Mouse (Mus musculus) liver, embryonic 16.5 days (tissue): ENCODE data around the gene Acyp1. TPM values are rescaled to one million over a fixed set of nuclear protein-coding genes. Genes with fewer than 3 reads are reported as not detected.
A peak's percentile ranks its signal among the peaks of the same experiment; 100 is the strongest.
"Not testable (repeated sequence)": the region's sequence is repeated elsewhere in the genome, so short reads cannot be mapped to it uniquely, and the experiment has no call there.

Experiments used
- ATAC-seq: fragments of 200-750 bp; cut with Nextera tagmentation; 2 replicates; pipeline ENCODE4 v1.8.0; 2017; ENCODE audit warnings: low read depth, mild to moderate bottlenecking, moderate number of reproducible peaks, moderate library complexity
- H3K27ac ChIP-seq: fragments of 300-500 bp; sonication (generic); 2 replicates; pipeline ENCODE4 v1.5.1; 2014; ENCODE audit warnings: mild to moderate bottlenecking, low read length
- H3K27me3 ChIP-seq: fragments of 300-500 bp; sonication (generic); 2 replicates; pipeline ENCODE4 v1.6.1; 2014; ENCODE audit warnings: low read depth, low read length, mixed read lengths; ENCODE audit not compliant: control insufficient read depth, insufficient read depth
- H3K36me3 ChIP-seq: fragments of 300-500 bp; sonication (generic); 2 replicates; pipeline ENCODE4 v1.6.1; 2014; ENCODE audit warnings: mild to moderate bottlenecking; ENCODE audit not compliant: control insufficient read depth, insufficient read depth
- H3K4me1 ChIP-seq: fragments of 300-500 bp; sonication (generic); 2 replicates; pipeline ENCODE4 v1.6.1; 2014; ENCODE audit warnings: low read depth, low read length, mixed read lengths; ENCODE audit not compliant: control insufficient read depth
- H3K4me2 ChIP-seq: fragments of 300-500 bp; sonication (generic); 2 replicates; pipeline ENCODE4 v1.6.1; 2014; ENCODE audit warnings: low read depth, low read length, mixed read lengths
- H3K4me3 ChIP-seq: fragments of 300-500 bp; sonication (generic); 2 replicates; pipeline ENCODE4 v1.5.1; 2014; ENCODE audit warnings: low read depth, mild to moderate bottlenecking, low read length
- H3K9ac ChIP-seq: fragments of 300-500 bp; sonication (generic); 2 replicates; pipeline ENCODE4 v1.6.1; 2014; ENCODE audit warnings: low read depth, low read length
- H3K9me3 ChIP-seq: fragments of 300-500 bp; sonication (generic); replicated peaks from 2 replicates; pipeline ENCODE4 v1.6.1; 2016; ENCODE audit warnings: low read length; ENCODE audit not compliant: control insufficient read depth
- WGBS: fragments of 180-500 bp; shearing (Covaris S2); extraction: QIAGEN DNeasy Blood & Tissue Kit; methylation state at CpG from one replicate; pipeline ENCODE4 v1.1.7; 2014; ENCODE audit not compliant: insufficient replicate concordance; 5-methylcytosine and 5-hydroxymethylcytosine counted together
- polyA plus RNA-seq: library from polyadenylated mRNA; unstranded; fragments of >200 nt; fragmentation: Nextera tagmentation; extraction: Ambion mirVana; gene quantifications from 2 replicates; pipeline ENCODE4 v1.2.1, GENCODE M21; 2015

Acyp1 gene
- polyA plus RNA-seq, 1 experiment from 2014 or later, result 43.3 TPM

- Histone ChIP-seq H3K4me2 (peak within 1 kb of the TSS; percentile 77), H3K27ac (no peak within 1 kb of the TSS), H3K9ac (peak within 1 kb of the TSS; percentile 54), H3K36me3 (no peaks in the 10 kb centered on the region), H3K27me3 (peaks cover 7% of the 10 kb centered on the region), H3K4me1 (peaks cover 7% of the 10 kb centered on the region), H3K9me3 (no peaks in the 10 kb centered on the region), H3K4me3 (peak within 1 kb of the TSS; percentile 61)
- 6% methylated on average over 30 of the region's 31 CpGs for WGBS
- peak; percentile 85 for ATAC-seq
Observed at GRCm38 (mm10) chr12:85288486-85289156, 383 bp upstream of the Acyp1 start, which contains the start of gene Zc2hc1c. Gene Zc2hc1c, plus strand, starts transcription at chr12:85288591.

- H3K4me2 ChIP-seq, result no peak overlapping the region
- no peak overlapping the region for H3K4me3 ChIP-seq
- peaks cover 7% of the 10 kb centered on the region for H3K27me3 ChIP-seq
- WGBS, result 23% methylated on average over 4 of the region's 5 CpGs
- no peak overlapping the region for H3K9ac ChIP-seq
- peaks cover 7% of the 10 kb centered on the region for H3K4me1 ChIP-seq
- H3K27ac ChIP-seq, result no peak overlapping the region
- no peaks in the 10 kb centered on the region for H3K36me3 ChIP-seq
- no peak for ATAC-seq
- no peaks in the 10 kb centered on the region for H3K9me3 ChIP-seq
Observed at GRCm38 (mm10) chr12:85286941-85287340, 1.3 kb downstream of the Acyp1 start.

DNA sequence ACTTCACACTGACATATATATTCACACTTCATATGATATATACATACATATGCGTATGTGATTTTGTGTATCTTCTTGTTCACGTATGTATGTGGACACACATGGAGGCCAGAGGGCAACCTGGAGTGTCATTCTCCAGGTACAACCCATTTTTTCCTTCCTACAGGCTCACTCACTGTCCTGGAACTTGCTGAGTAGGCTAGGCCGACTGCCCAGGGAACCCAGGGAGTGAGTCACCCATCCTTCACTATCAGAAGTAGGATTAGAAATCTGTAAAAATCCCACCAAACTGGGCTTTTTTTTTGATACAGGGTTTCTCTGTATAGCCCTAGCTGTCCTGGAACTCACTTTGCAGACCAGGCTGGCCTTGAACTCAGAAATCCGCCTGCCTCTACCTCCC, 3.2 kb downstream of the Acyp1 start:
- no peak overlapping the region for H3K27ac ChIP-seq
- H3K9me3 ChIP-seq, result no peaks in the 10 kb centered on the region
- H3K4me2 ChIP-seq, result no peak overlapping the region
- ATAC-seq, result no peak
- no peaks in the 10 kb centered on the region for H3K36me3 ChIP-seq
- no peak overlapping the region for H3K9ac ChIP-seq
- no peak overlapping the region for H3K4me3 ChIP-seq
- H3K27me3 ChIP-seq, result peaks cover 7% of the 10 kb centered on the region
- peaks cover 14% of the 10 kb centered on the region for H3K4me1 ChIP-seq
- 75% methylated on average over 4 of the region's 4 CpGs for WGBS

DNA sequence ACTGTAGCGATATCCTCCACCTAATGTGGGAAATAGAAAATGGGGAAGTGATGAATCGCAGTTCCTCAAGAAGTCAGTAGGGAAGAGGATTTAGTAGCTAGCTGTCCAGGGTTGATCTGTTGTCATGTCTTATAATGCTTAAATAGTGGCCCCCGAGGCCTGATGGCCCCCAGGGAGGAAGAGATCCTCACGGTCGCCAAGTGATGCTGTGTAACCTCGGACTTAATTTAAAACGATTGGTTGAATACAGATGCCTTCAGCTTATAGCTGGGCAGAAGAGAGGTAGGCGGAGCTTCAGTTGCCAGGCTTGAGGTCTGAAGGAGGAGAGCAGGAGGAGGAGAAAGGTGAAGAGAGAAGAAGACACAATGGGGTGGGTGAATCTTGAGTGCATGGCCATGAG, 3.9 kb downstream of the Acyp1 start:
- 35% methylated on average over 8 of the region's 8 CpGs for whole genome bisulfite sequencing
- no peak for ATAC-seq
- Histone ChIP-seq H3K27me3 (peaks cover 7% of the 10 kb centered on the region), H3K27ac (no peak overlapping the region), H3K9me3 (no peaks in the 10 kb centered on the region), H3K4me3 (no peak overlapping the region), H3K9ac (no peak overlapping the region), H3K4me2 (no peak overlapping the region), H3K36me3 (no peaks in the 10 kb centered on the region), H3K4me1 (peaks cover 16% of the 10 kb centered on the region)

DNA sequence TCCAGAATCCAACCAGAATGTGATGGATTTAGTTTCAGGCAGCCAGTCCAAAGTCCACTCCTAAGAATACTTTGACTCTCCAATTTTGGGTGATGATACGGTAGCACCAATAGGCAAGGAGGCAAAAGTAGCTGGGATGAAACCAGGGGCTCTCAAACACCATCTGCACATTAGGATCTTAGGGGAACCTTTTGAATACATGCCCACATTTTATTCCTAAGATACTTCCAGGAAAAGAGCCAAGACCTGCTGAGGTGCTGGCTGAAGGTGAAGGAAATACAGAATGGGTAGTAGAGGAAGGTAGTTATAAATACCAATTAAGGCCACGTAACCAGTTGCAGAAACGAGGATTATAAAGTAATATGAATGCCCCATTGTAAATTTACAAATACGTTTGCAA, 6.5 kb downstream of the Acyp1 start:
- not testable (repeated sequence) for ATAC-seq, H3K4me2 ChIP-seq

GRCm38 (mm10) chr12:85280845-85281651, 7.2 kb downstream of the Acyp1 start:
- peak overlapping the region; percentile 93 for H3K9ac ChIP-seq

More for the DNA sequence above, 6.5 kb downstream of the Acyp1 start:
- not testable (repeated sequence) for H3K4me3 ChIP-seq, H3K27me3 ChIP-seq, H3K27ac ChIP-seq, H3K9ac ChIP-seq, H3K9me3 ChIP-seq, H3K36me3 ChIP-seq
- WGBS, result 90% methylated on average over 1 of the region's 4 CpGs
- peaks cover 22% of the 10 kb centered on the region for H3K4me1 ChIP-seq

GRCm38 (mm10) chr12:85280105-85280844, 8.0 kb downstream of the Acyp1 start:
- WGBS, result 0% methylated on average over 31 of the region's 31 CpGs

More at GRCm38 (mm10) chr12:85280845-85281651, 7.2 kb downstream of the Acyp1 start:
- Histone ChIP-seq H3K9me3 (no peaks in the 10 kb centered on the region), H3K4me3 (peak overlapping the region; percentile 85), H3K27me3 (no peaks in the 10 kb centered on the region), H3K27ac (no peak overlapping the region), H3K4me1 (peaks cover 22% of the 10 kb centered on the region), H3K36me3 (no peaks in the 10 kb centered on the region), H3K4me2 (peak overlapping the region; percentile 86)
- WGBS, result 25% methylated on average over 12 of the region's 12 CpGs
- peak; percentile 26; the same call in 1 of the 2 replicates for ATAC-seq

DNA sequence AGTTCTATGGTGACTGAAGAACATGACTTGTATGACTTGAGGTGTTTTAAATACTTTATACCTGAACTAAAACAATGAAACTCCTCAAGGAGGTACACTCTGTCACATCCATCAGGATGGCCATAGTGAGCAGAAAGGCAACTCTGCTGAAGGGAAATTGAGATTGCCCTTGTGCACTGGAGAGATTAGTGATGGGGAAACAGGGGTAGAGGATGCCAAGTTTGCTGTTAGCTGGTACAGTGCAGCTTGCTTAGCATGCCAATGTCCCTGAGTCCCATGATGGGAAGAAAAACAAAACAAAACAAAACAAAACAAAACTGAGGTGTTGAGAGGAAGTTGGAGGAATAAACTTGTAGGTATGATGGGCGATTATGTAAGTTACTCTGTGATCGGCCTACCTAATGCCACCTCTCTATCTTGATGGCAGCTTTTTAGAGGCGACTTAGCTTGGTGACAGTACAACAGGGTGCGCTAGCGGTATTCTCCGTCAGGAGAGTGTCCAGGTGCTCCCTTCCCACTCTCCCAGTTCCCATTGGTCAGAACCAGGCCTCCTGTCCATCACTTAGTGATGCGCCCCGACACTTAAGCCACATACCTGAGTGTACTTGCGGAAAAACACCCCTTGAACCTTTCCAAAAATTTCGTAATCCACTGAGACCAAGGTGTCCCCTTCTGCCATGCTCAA, 8.7 kb downstream of the Acyp1 start:
- 4% methylated on average over 10 of the region's 10 CpGs for WGBS
- H3K4me1 ChIP-seq, result peaks cover 22% of the 10 kb centered on the region
- peak; percentile 28 for ATAC-seq
- peak overlapping the region; percentile 85 for H3K4me3 ChIP-seq
- H3K4me2 ChIP-seq, result peak overlapping the region; percentile 86
- no peaks in the 10 kb centered on the region for H3K27me3 ChIP-seq
- peak overlapping the region; percentile 93 for H3K9ac ChIP-seq
- no peaks in the 10 kb centered on the region for H3K9me3 ChIP-seq
- H3K27ac ChIP-seq, result peak overlapping the region; percentile 89
- H3K36me3 ChIP-seq, result no peaks in the 10 kb centered on the region; the same call in 1 of the 2 replicates

More at GRCm38 (mm10) chr12:85280105-85280844, 8.0 kb downstream of the Acyp1 start:
- Histone ChIP-seq H3K4me3 (peak overlapping the region; percentile 85), H3K4me1 (peaks cover 22% of the 10 kb centered on the region), H3K27ac (peak overlapping the region; percentile 89), H3K9me3 (no peaks in the 10 kb centered on the region), H3K9ac (peak overlapping the region; percentile 93), H3K4me2 (peak overlapping the region; percentile 86), H3K27me3 (no peaks in the 10 kb centered on the region), H3K36me3 (no peaks in the 10 kb centered on the region)
- ATAC-seq, result peak; percentile 92
